Mouse (Mus musculus) mature B cell (primary cell): Measurements from ENCODE around the gene Gm15557.

Source experiments
- in situ Hi-C: fragments of 300-500 bp; cut with MboI; formaldehyde crosslinking; loops from 2 replicates; pipeline ENCODE4 v1.14.3; 2019

Gene Gm15557

GRCm38 (mm10) chr2:155952006-155952405 lies 11.5 kb downstream of the Gm15557 start:
- in situ Hi-C loops = no loop called here

GRCm38 (mm10) chr2:155956134-155957059 lies 15.9 kb downstream of the Gm15557 start, which contains the start of gene Cep250:
Cep250 (plus strand) TSS chr2:155956458.
- in situ Hi-C loops = no loop called here

DNA sequence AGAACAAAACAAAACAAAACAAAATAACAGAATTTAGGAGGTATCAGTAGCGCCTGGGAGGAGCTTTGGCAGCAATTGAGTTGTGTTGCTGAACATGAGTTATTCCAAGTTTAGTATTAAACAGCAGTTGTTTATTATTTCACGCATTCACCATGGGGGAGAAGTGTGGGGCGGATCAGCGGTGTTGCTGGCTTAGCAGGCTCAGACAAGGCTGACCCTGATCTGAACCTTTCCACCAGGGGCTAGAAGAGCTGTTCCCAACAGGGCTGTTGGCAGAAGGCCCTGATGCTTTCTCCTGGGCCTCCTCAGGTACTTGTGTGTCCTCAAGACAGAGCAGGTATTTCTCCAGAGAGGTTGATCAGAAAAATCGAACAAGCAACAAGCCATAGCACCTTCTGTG lies 19.5 kb downstream of the Gm15557 start:
- in situ Hi-C loops = no loop called here

GRCm38 (mm10) chr2:155961862-155962261 lies 21.3 kb downstream of the Gm15557 start:
- in situ Hi-C loops = no loop called here

DNA sequence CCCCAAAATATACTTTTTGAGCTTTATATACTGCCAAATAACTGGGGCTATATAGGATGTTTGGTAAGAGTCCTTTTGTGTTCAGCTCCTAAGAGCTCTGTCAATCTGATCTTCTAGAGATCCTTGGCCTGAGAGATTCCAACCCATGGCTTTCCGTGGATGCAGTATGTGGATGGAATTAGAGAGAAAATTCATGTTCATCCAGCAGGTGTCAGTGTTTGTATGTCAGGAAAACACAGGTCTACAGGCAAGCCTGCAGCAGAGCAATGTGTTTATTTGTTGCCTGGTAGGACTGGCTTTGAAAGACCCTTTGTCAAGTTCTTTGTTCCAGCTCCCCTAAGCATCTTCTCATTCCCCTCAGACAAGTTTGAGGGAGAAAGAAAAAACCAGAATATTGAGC lies 22.5 kb downstream of the Gm15557 start:
- in situ Hi-C loops = no loop called here

DNA sequence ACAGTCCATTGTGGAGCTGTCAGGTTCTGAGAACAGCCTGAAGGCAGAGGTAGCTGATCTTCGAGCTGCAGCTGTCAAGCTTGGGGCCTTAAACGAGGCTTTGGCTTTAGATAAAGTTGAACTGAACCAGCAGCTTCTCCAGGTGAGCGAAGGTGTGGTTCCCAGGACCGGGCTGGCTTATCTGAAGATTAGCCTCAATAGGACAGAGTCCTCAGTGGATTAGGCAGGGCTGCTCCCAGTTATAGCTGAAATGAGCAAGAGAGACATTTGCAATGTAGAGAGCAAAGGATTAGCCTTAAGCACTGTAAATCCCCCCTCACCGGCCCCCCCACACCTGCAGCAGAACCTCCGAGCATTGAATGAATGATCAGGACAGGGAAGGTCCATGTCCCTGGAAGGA lies 32.8 kb downstream of the Gm15557 start:
- in situ Hi-C loops = no loop called here

DNA sequence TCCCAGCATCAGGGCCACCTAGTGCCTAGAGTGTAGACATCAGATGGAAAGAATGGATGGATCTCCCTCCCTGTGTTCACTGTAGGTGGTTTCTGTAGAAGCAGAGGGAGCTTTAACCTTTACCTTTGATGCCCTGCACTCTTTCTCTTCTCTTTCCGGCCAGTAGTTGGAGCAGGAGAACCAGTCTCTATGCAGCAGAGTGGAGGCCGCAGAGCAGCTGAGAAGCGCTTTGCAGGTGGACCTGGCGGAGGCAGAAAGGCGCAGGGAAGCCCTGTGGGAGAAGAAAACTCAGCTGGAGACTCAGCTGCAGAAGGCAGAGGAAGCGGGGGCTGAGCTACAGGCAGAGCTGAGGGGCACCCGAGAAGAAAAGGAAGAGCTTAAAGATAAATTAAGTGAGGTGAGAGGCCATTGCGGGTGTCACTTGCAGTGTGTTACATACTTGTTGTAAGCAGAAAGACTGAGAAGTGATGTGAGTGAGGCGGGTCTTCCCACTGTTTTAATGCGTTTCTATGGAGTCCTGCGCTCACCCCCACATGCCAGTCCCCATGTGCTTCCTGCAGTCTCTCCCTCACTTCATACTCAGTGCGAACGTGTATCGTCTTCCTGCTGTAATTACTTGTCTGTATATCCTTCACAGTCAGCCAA lies 33.7 kb downstream of the Gm15557 start:
- in situ Hi-C loops = no loop called here

DNA sequence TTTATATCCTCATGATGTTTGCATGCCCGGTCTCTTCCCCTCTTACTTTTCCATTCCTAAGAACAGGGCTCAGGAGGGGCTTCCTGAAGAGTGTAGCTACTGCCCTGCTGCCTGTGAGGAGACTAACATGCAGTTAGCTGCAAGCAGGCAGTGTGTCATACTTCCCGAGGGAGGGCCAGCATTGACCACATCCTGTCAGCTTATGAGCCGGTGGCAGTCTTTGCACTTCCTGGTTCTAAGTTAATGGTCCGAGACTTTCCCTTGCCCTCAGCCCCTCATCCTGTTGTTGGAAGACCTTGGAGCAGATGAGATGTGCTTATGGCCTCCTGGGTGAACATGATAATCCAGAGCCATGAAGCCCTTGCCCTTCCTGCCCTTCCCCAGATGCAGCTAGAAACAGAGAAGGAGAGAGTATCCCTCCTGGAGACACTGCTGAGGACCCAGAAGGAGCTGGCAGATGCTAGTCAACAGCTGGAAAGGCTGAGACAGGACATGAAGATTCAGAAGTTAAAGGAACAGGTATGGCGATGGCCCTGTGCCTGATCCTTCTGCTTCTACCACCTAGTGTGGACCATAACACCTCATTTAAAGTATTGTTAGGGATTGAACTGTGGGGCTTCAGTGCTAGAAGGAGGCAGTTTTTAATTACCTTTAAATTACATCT lies 38.9 kb downstream of the Gm15557 start:
- in situ Hi-C loops = no loop called here

GRCm38 (mm10) chr2:155985776-155986175 lies 45.2 kb downstream of the Gm15557 start:
- in situ Hi-C loops = no loop called here

DNA sequence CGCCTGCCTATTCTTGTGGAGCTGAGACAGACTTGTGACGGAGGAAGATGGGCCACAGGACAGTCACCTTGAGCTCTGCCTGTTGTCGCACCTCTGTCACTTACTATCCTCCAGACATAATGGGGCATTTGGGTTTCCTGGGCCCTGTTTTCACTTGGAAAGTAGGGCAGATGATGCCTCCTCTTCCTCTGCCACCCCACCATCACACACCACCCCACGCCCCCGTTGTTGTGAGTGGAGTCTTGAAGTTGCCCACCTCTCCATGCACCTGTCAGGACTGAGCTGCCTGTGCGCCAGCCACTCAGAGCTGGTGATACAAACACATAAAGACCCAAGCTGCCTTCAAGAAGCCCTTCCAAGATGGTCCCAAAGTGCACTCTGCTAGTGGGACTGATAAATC lies 46.6 kb downstream of the Gm15557 start:
- in situ Hi-C loops = no loop called here

GRCm38 (mm10) chr2:155989085-155989484 lies 48.6 kb downstream of the Gm15557 start:
- in situ Hi-C loops = no loop called here

- in situ Hi-C loops = no loop called here
These were observed 50.6 kb downstream of the Gm15557 start for GRCm38 (mm10) chr2:155991151-155991550.

- in situ Hi-C loops = no loop called here
These were observed 51.4 kb downstream of the Gm15557 start for GRCm38 (mm10) chr2:155991863-155992321.
